Mouse (Mus musculus) midbrain, postnatal 0 days (tissue): Measurements from ENCODE around the gene Stag3. TPM values are rescaled to one million over a fixed set of nuclear protein-coding genes. Genes with fewer than 3 reads are reported as not detected.
A peak's percentile ranks its signal among the peaks of the same experiment; 100 is the strongest.

Source experiments
- ATAC-seq: fragments of 200-750 bp; cut with Nextera tagmentation; 2 replicates; pipeline ENCODE4 v1.8.0; 2017; ENCODE audit warnings: moderate number of reproducible peaks, mild to moderate bottlenecking, moderate TSS enrichment, moderate library complexity; ENCODE audit not compliant: low FRiP score
- DNase-seq: peaks from one replicate; pipeline ENCODE4 v3.0.0-alpha.2; 2015; ENCODE audit warnings: low spot score
- H3K27ac ChIP-seq: fragments of 300-500 bp; sonication (generic); 2 replicates; pipeline ENCODE4 v1.5.1; 2014; ENCODE audit warnings: low read depth, mild to moderate bottlenecking, low read length, mixed read lengths
- H3K27me3 ChIP-seq: fragments of 300-500 bp; sonication (generic); 2 replicates; pipeline ENCODE4 v1.6.1; 2014; ENCODE audit warnings: low read length, control low read depth, mixed read lengths; ENCODE audit not compliant: insufficient read depth
- H3K36me3 ChIP-seq: fragments of 300-500 bp; sonication (generic); 2 replicates; pipeline ENCODE4 v1.6.1; 2014; ENCODE audit warnings: low read length, control low read depth, mixed read lengths; ENCODE audit not compliant: insufficient read depth
- H3K4me1 ChIP-seq: fragments of 300-500 bp; sonication (generic); 2 replicates; pipeline ENCODE4 v1.6.1; 2014; ENCODE audit warnings: mild to moderate bottlenecking, control low read depth, antibody characterized with exemption, low read length, mixed read lengths; ENCODE audit not compliant: insufficient read depth
- H3K4me2 ChIP-seq: fragments of 300-500 bp; sonication (generic); 2 replicates; pipeline ENCODE4 v1.6.1; 2014; ENCODE audit warnings: low read depth, mild to moderate bottlenecking, low read length, mixed read lengths; ENCODE audit not compliant: poor library complexity, severe bottlenecking
- H3K4me3 ChIP-seq: fragments of 300-500 bp; sonication (generic); 2 replicates; pipeline ENCODE4 v1.5.1; 2014; ENCODE audit warnings: low read depth, mild to moderate bottlenecking, low read length, moderate library complexity
- H3K9ac ChIP-seq: fragments of 300-500 bp; sonication (generic); replicated peaks from 2 replicates; pipeline ENCODE4 v1.6.1; 2014; ENCODE audit warnings: mild to moderate bottlenecking, low read length, moderate library complexity, mixed read lengths; ENCODE audit not compliant: poor library complexity, severe bottlenecking
- H3K9me3 ChIP-seq: fragments of 300-500 bp; sonication (generic); 2 replicates; pipeline ENCODE4 v1.6.1; 2016; ENCODE audit warnings: low read length, control low read depth
- CTCF ChIP-seq: IDR thresholded peaks from 2 replicates; pipeline ENCODE4 v1.5.1; 2016; ENCODE audit warnings: antibody characterized with exemption, mild to moderate bottlenecking
- WGBS: fragments of 180-500 bp; shearing (Covaris S2); extraction: QIAGEN DNeasy Blood & Tissue Kit; methylation state at CpG from one replicate; pipeline ENCODE4 v1.1.7; 2014; 5-methylcytosine and 5-hydroxymethylcytosine counted together
- polyA plus RNA-seq: library from polyadenylated mRNA; unstranded; fragments of >200 nt; fragmentation: Nextera tagmentation; extraction: Ambion mirVana; gene quantifications from 2 replicates; pipeline ENCODE4 v1.2.1, GENCODE M21; 2015
- total RNA-seq: library from RNA; depleted of rRNA; stranded (reverse); fragments of >200 nt; gene quantifications from 2 replicates; pipeline ENCODE4 v1.2.3, GENCODE M21; 2014

The Stag3 gene
- total and polyA plus RNA-seq, 2 experiments from 2014 or later = 8.8 to 22.5 TPM

GRCm38 (mm10) chr5:138263260-138264206 is 16.5 kb upstream of the Stag3 start, which contains the start of gene BC037034:
Gene BC037034, minus strand, starts transcription at chr5:138264033.
- Histone ChIP-seq H3K9ac (peak within 1 kb of the TSS; percentile 95), H3K36me3 (peaks cover 28% of the 10 kb centered on the region), H3K4me2 (peak within 1 kb of the TSS; percentile 63), H3K27me3 (no peaks in the 10 kb centered on the region), H3K27ac (peak within 1 kb of the TSS; percentile 79), H3K4me1 (peaks cover 4% of the 10 kb centered on the region; the same call in 1 of the 2 replicates), H3K4me3 (peak within 1 kb of the TSS; percentile 94), H3K9me3 (no peaks in the 10 kb centered on the region)
- DNase-seq (peak; percentile 95), ATAC-seq (peak; percentile 90)
- WGBS = under 1% methylated on average over 59 of the region's 71 CpGs
- peak; percentile 33; the same call in 1 of the 2 replicates for TF ChIP-seq CTCF

- DNase-seq (no peak), ATAC-seq (no peak)
- peak overlapping the region; percentile 63 for H3K4me2 ChIP-seq
- peaks cover 22% of the 10 kb centered on the region for H3K36me3 ChIP-seq
- peak overlapping the region; percentile 95 for H3K9ac ChIP-seq
- H3K4me3 ChIP-seq = peak overlapping the region; percentile 94
- H3K27ac ChIP-seq = 0 out of 2 replicates have a peak overlapping the region, but pooled peaks have one; percentile 47
- H3K9me3 ChIP-seq = no peaks in the 10 kb centered on the region
- H3K4me1 ChIP-seq = peaks cover 4% of the 10 kb centered on the region; the same call in 1 of the 2 replicates
- TF ChIP-seq CTCF = no peak
- H3K27me3 ChIP-seq = no peaks in the 10 kb centered on the region
- 12% methylated on average over 6 of the region's 6 CpGs for WGBS
These were observed 15.8 kb upstream of the Stag3 start for GRCm38 (mm10) chr5:138264207-138264578.

GRCm38 (mm10) chr5:138265712-138266111 is 14.3 kb upstream of the Stag3 start:
- peaks cover 4% of the 10 kb centered on the region; the same call in 1 of the 2 replicates for H3K4me1 ChIP-seq
- TF ChIP-seq CTCF = no peak

GRCm38 (mm10) chr5:138267114-138267513 is 12.9 kb upstream of the Stag3 start:
- DNase-seq = no peak
- 90% methylated on average over 3 of the region's 3 CpGs for WGBS
- no peaks in the 10 kb centered on the region; the same call in 1 of the 2 replicates for H3K36me3 ChIP-seq
- no peak overlapping the region for H3K27ac ChIP-seq
- H3K4me2 ChIP-seq = no peak overlapping the region
- TF ChIP-seq CTCF = no peak
- peaks cover 4% of the 10 kb centered on the region; the same call in 1 of the 2 replicates for H3K4me1 ChIP-seq
- H3K9ac ChIP-seq = no peak overlapping the region
- no peak for ATAC-seq
- H3K4me3 ChIP-seq = no peak overlapping the region
- H3K9me3 ChIP-seq = no peaks in the 10 kb centered on the region
- no peaks in the 10 kb centered on the region for H3K27me3 ChIP-seq

More at GRCm38 (mm10) chr5:138265712-138266111, 14.3 kb upstream of the Stag3 start:
- H3K27ac ChIP-seq = no peak overlapping the region
- no peaks in the 10 kb centered on the region for H3K27me3 ChIP-seq
- H3K4me3 ChIP-seq = no peak overlapping the region
- ATAC-seq = no peak
- no peak overlapping the region for H3K9ac ChIP-seq
- WGBS = 99% methylated on average over 4 of the region's 4 CpGs
- H3K4me2 ChIP-seq = no peak overlapping the region
- DNase-seq = no peak
- peaks cover 9% of the 10 kb centered on the region for H3K36me3 ChIP-seq
- H3K9me3 ChIP-seq = no peaks in the 10 kb centered on the region

GRCm38 (mm10) chr5:138268980-138269379 is 11.1 kb upstream of the Stag3 start:
- H3K36me3 ChIP-seq = no peaks in the 10 kb centered on the region
- WGBS = 87% methylated on average over 4 of the region's 4 CpGs
- DNase-seq (no peak), ATAC-seq (no peak)
- no peaks in the 10 kb centered on the region; the same call in 1 of the 2 replicates for H3K4me1 ChIP-seq
- no peaks in the 10 kb centered on the region for H3K9me3 ChIP-seq
- no peaks in the 10 kb centered on the region for H3K27me3 ChIP-seq
- no peak for TF ChIP-seq CTCF
- no peak overlapping the region for H3K27ac ChIP-seq
- H3K4me3 ChIP-seq = no peak overlapping the region
- no peak overlapping the region for H3K4me2 ChIP-seq
- H3K9ac ChIP-seq = no peak overlapping the region

GRCm38 (mm10) chr5:138271232-138271631 is 8.8 kb upstream of the Stag3 start:
- 58% methylated on average over 3 of the region's 3 CpGs for WGBS
- DNase-seq (no peak), ATAC-seq (no peak)
- Histone ChIP-seq H3K9me3 (no peaks in the 10 kb centered on the region), H3K4me3 (no peak overlapping the region), H3K27me3 (no peaks in the 10 kb centered on the region), H3K36me3 (peaks cover 4% of the 10 kb centered on the region; the same call in 1 of the 2 replicates), H3K4me1 (no peaks in the 10 kb centered on the region; the same call in 1 of the 2 replicates), H3K4me2 (no peak overlapping the region), H3K27ac (no peak overlapping the region), H3K9ac (no peak overlapping the region)
- TF ChIP-seq CTCF = no peak
